Mouse (Mus musculus): Measurements from ENCODE around the gene Arid3a.
"Not testable (repeated sequence)": the region's sequence is repeated elsewhere in the genome, so short reads cannot be mapped to it uniquely, and the experiment has no call there.

Gene Arid3a

DNA sequence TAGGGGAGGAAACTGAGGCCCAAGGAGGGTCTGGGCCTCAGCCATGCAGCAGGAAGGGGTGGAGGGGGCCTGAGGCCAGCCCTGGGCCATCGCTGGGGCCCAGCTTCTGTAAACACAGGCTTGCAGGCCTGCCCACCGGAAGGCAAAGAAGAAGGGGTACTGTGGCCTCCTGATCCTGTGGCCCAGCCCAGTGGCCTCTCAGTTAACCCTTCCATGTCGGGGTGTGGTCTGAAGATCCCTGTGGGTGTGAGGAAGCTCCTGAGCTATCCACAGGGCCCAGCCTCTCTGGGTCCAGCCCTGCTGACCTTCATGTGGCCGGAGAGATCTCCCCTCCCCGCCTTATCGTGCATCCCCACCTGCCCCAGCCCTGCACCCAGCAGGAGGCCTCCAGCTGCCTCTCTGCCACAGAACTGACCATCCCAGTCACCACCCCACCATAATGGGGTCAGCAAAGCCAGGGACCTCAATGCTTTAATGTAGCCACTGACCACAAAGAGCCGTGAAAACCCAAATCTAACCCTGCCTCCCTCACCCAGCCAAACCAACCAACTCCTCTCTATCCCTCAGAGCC is 20.0 kb downstream of the Arid3a start:
- no peak for DNase-seq (ENCODE audit: low spot score)

DNA sequence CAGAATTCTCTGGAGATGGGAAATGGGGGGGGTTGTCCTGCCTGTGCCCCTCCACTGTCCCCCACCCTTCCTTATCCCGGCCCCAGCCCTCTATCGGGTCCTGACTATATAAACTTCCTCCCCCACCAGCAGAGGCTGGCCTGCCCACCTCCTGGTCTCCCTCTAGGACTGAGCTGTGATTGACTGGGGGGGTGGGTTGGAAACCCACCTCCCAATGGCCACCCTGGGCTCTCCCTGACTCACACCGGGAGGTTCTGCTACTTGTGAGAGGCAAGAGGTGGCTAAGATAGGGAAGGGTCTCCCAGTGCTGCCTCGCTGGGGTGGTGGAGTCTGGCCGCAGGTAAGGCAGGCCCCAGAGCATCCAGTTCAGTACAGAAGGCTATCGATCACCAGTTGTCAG is 20.7 kb downstream of the Arid3a start:
- DNase-seq (ENCODE audit: low spot score) = no peak

DNA sequence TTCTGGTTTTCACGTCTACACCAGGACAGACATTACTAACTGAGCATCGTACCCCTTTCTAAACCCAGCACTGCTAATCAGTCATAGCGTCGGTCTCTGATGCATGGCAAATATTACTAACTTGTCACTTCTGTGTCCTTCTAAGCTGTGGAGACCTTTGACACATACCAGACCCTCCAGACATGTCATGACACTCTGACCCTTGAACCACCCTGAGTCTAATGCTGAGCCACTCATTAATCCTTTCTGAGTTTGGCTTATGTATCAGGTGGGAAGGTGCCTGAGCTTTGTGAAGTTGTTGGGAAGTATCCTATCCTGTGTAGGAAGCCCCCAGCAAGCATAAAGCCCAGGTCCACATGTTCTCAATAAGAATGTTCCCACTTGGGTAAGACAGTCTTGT is 23.0 kb downstream of the Arid3a start:
- DNase-seq (ENCODE audit: low spot score) = no peak

DNA sequence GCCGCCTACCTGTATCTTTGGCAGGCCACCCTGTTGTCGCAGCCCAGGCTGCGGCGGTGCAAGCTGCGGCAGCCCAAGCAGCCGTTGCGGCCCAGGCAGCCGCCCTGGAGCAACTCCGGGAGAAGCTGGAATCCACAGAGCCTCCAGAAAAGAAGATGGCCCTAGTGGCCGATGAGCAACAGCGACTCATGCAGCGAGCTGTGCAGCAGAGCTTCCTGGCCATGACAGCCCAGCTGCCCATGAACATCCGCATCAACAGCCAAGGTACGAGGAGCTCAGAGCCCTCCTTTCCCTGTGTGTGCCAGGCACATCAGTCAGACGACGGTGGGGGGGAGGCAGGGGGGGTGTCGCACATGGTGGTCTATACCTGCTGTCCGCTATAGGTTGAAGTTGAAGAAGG is 23.8 kb downstream of the Arid3a start:
- DNase-seq (ENCODE audit: low spot score) = no peak

DNA sequence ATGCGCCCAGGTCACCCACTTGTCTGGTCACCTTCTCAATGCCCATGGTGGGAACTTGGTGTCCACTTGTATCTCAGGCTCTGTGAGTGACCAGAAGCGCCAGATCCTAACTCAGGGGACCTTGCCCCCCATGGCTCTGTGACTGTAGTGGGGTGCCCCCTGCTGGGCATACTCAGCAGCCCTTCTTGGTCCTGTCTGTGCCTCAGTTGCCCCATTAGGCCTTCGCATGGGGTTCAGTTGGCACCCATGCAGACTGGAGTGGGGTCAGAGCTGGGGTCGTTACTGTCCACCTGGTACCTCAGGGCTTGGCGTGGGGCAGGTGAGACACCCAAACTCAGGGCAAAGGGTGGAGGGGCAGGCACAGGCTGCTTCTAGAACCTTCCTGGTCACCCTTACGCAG is 27.1 kb downstream of the Arid3a start:
- DNase-seq (ENCODE audit: low spot score) = peak; percentile 43

DNA sequence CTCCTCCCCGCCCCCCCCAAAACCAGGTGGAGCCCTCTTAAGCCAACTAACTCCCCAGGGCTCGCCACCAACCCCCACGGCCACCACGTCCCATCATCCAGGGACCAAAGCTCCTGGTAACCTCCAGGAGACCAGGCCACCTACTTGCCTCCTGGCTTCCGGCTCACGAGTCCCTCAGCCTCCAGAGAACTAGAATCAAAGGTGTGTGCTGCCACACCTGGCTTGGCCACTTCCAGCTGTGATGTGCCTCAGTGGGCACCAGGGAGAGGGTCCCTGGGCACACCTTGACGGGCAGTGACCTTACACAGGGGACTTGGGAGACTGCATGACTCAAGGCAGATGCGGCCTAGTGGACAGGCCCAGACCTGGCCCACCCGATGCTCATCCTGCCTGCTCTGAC is 28.8 kb downstream of the Arid3a start:
- DNase-seq (ENCODE audit: low spot score) = no peak

DNA sequence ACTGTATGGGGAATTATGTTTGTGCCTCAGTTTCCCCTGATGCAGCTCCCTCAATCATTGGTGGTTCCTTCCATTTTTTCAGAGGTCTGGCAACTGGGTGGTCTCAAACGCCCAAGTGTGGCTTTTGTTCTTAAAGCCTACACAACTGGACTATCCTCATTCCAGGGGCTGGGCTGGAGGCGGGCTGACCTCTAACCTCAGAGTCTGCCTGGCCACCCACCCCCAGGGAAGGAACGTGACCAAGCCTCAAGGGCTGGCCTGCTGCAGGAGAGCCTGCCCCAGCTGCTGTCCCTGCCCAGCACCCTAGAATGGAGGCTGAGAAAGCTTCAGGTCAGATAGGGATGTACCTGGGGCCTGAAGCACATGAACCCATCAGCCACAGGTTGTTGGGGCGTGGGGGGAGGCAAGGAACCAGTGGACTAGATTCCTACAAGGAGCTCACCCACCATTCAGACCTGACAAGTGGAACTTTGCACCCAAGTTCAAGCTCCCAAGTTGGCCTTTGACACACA is 29.9 kb downstream of the Arid3a start:
- DNase-seq (ENCODE audit: low spot score) = no peak

DNA sequence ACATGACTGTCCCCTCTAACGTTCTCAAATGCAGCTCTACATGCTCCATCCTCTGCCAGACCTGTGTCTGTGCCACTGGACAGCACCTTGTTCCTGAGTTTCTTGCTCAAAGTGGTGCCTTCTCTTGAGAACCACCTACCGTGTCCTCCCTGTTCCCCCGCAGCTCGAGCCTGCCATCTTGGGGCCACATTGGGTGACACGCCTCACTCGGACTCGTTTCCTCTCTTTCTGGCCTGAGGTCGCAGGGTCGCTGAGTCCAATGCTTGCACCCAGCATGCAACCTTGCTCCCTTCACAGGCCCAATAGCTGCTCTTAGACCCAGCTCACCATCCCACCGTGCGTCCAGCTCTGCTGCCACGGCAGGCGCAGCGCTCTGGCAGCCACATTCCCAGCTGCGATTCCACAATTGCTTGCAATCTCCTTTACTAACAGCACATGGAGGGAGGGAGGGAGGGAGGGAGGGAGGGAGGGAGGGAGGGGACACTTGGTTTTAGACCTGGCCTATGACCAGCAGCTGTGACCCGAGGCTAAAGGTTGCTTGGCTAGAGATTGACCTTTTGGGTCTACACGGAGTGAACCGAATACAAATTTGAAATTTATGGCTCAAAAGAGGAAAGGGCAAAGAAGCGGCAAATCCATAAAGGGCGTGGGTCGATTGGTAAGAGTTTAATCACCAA is 31.4 kb downstream of the Arid3a start:
- peak; percentile 88 for DNase-seq (ENCODE audit: low spot score)

DNA sequence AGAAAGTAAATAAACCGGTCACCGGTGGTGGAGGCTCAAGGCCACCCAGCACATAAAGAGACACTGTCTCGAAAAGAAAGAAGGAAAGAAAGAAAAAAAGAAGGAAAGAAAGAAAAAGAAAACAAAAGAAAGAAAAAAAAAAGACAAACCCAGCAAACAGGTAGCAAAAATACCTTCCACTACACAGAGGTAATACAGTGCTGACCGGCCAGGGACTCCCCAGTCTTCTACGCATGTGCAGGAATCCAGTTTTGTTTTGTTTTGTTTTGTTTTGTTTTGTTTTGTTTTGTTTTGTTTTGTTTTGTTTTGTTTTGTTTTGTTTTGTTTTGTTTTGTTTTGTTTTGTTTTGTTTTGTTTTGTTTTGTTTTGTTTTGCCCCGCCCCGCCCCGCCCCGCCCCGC is 32.6 kb downstream of the Arid3a start:
- not testable (repeated sequence) for DNase-seq (ENCODE audit: low spot score)

DNA sequence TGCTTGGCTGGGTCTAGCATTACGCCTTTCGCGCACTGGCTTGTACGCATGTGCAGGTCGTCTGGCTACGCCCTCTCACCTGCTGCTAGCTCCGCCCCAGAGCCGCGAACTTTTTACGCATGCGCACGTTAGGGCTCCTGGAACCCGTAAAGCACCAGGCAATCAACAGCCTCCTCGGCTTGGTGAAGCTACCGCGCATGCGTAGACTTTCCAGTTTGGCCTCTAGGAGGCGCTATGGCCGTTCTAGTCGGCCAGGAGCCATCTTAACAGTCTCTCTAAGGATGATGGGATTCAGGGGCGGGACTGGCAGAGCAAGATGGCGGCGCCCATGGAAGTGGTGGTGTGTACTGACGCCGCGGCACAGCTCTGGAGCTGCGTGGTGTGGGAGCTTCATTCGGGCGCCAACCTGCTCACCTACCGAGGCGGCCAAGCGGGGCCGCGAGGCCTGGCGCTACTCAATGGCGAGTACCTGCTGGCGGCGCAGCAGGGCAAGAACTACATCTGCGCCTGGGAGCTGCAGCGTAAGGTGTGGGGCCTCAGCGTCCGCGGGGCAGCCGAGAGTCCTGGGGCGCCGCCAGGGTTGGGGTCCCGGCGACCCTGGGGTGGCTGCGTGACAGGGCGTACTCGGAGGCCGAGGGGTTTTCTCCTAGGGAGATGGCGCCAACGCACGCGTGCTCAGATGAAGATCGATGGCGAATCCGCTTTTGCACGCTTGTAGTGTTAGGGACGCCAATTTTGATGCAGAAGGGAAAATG is 33.2 kb downstream of the Arid3a start, which contains the start of gene Wdr18:
Wdr18 (plus strand) TSS at position 306 of the 755 bp plus-strand sequence.
- DNase-seq (ENCODE audit: low spot score) = peak; percentile 100

DNA sequence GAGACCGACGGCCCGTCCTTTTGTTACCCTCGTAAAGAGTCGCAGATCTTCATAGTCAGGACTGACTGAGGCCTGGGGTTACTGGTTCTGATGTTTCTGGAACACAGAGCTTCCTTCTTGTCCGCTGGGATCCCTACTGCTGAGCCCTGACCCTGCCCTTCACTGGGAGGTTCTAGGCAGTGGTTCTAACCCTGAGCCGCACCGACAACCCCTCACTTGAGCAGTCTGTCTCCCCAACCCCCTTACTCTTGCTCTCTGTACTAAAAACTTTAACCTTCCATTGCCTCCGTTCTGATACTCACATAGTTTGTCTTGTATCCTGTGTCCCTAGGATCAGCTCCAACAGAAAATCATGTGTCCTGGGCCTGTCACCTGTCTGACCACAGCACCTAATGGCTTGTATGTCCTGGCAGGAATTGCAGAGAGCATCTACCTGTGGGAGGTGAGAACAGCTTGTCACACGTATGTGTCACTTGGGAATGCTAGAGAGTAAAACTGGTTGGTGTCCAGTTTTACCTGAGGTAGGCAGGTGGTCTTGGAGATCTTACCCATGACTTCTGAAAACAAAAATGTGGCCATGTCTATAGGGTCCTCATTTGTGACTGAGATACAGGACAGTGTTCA is 33.9 kb downstream of the Arid3a start:
- DNase-seq (ENCODE audit: low spot score) = no peak

DNA sequence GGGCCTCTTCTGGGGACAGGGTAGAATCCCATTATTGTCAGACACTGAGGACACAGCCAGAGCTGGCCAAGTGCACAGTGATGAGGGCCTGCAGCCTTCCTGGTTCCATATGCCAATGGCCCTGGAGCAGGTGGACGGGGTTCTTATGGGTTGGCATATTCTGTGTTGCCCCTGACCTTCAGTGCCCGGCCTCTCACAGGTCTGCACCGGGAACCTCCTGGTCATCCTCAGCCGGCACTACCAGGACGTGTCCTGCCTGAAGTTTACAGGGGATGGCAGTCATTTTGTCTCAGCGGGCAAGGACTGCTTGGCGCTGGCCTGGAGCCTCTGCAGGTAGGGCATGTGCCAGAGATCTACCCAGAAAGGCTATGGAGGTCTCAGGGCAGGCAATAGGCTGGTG is 37.9 kb downstream of the Arid3a start:
- no peak for DNase-seq (ENCODE audit: low spot score)

DNA sequence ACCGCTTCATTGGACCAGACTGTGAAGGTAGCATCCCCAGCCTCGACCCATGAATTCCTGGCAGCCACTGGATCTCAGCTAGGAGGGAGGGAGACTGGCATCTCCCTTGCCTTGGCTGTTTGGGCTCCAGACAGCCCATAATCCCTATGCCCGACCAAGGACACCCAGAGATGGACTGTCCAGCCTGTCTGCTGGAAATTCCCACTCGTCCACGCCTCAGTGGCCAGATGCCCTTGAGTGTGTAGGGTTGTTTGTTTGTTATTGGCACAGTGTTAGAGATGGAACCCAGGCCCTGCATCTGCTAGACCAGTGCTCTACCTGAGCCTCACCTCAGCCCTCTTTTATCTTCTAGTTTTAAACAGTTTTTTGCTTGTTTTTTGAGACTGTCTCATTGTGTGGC is 38.5 kb downstream of the Arid3a start:
- no peak for DNase-seq (ENCODE audit: low spot score)

DNA sequence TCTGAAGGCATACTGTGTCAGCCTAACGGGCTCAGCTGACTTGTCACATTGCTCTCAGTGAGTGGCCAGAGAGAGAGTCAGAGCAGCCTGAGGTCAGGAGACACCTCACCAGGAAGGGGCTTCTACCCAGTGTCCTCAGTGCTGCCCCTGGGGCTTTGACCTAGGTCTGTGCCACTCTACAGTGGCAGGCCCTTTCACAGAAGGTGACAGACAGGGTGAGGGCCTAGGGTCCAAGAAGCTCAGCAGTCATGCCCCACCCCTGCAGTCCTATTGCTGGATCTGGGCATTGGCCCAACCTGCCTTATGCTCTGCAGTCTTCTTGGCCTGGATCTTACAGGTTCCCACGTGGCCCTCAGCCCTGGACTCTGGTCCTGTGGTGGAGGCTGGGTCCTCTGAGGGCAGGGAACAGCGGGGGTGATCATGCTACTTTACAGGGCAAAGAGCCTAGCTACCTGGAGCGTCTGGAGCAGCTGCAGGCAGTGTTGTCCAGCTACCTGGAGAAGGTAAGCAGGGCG is 40.1 kb downstream of the Arid3a start:
- no peak for DNase-seq (ENCODE audit: low spot score)

DNA sequence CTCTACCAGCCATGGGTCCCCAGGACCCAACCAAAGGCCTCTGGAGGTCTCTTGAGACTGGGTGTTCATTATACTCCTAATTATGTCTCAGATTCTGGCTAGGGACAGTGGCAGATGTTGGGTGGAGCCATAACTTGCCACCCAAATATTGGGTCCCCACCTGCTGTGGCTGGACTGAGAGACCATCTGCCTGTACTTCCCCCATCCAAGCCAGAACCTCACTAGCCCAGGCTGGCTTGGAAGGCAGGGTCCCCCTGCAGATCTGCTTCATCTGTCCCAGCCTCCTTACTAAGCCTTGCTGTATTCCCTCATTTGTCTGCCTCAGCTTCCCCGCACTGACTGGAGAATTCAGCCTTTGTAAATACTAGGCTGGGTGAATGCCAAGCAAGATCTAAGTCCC is 41.3 kb downstream of the Arid3a start:
- no peak for DNase-seq (ENCODE audit: low spot score)

DNA sequence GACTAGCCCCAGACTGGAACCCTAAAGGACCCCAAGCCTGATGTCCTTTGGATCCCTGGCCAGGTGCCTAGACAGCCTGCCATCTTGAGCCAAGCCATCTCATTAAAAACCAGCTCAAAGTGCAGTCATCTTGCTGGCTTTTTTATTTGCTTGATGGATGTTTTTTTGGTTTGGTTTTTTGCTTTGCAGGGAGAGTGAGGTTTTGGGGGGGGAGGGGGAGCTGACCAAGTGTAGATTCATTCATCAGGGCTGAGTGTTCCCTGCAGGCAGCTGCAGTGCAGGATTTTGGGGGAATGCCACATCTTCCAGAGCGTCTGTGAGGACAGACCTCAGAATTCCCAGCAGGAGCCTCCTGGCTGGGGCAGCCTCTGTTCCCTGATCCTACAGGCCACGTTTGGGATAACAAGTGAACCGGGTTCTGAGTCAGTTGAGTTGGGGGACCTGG is 42.3 kb downstream of the Arid3a start:
- no peak for DNase-seq (ENCODE audit: low spot score)

DNA sequence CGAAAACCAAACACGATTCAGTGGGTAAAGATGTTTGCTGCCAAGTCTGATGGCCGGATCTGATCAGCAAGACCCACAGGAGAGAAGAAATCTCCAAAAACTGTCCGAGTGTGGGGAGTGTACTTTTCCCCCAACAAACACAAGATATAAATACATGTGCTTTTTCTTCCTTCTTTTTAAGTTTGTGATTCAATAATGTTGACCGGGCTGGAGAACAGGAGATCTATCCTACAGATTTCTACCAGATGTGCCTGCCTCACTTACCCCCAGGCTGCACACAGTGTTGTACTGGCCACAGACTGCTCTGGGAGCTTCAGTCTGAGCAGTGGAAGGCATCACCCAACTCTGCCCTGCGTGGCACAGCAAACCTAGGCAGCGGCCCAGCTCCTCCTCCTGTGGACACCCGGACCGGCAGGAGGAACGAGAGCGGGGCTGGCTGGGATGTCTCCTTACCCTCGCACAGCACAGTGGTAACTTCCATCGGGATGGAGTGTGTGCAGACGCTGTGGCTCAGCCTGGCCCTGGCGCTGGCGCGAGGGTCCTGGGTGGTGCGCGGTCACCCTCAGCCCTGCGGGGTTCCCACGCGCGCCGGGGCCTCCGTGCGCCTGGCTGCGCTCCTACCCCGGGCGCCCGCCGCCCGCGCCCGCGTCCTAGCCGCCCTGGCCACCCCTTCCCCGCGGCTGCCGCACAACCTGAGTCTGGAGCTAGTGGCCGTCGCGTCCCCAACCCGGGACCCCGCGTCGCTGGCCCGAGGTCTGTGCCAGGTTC is 43.8 kb downstream of the Arid3a start, which contains the start of gene Grin3b:
Grin3b (plus strand) TSS at position 301 of the 768 bp plus-strand sequence.
- no peak for DNase-seq (ENCODE audit: low spot score)

DNA sequence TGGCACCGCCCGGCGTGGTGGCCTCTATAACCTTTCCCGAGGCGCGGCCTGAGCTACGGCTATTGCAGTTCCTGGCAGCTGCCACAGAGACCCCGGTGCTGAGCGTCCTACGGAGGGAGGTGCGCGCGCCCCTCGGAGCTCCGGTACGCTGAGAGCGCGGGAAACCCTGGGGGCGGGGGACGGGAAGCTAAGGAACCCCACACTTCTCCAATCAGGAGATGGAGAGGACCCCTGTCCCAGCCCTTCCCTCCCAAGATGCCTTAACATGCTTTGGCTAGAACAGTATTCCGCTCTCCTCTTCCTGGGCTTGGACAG is 44.3 kb downstream of the Arid3a start:
- no peak for DNase-seq (ENCODE audit: low spot score)

DNA sequence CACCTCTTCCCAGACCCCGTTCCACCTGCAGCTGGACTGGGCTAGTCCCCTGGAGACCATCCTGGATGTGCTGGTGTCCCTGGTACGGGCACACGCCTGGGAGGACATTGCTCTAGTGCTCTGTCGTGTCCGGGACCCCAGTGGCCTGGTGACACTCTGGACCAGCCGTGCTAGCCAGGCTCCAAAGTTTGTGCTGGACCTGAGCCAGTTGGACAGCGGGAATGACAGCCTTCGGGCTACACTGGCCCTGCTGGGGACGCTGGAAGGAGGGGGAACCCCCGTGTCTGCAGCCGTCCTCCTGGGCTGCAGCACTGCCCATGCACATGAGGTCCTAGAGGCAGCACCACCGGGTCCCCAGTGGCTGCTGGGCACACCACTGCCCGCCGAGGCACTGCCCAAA is 46.0 kb downstream of the Arid3a start:
- no peak for DNase-seq (ENCODE audit: low spot score)

DNA sequence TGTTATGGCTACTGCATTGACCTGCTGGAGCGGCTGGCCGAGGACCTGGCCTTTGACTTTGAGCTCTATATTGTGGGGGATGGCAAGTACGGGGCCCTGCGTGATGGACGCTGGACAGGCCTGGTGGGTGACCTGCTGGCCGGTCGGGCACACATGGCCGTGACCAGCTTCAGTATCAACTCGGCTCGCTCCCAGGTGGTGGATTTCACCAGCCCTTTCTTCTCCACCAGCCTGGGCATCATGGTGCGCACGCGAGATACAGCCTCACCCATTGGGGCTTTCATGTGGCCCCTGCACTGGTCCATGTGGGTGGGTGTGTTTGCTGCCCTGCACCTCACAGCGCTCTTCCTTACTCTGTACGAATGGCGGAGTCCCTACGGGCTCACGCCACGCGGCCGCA is 47.2 kb downstream of the Arid3a start:
- DNase-seq (ENCODE audit: low spot score) = no peak

DNA sequence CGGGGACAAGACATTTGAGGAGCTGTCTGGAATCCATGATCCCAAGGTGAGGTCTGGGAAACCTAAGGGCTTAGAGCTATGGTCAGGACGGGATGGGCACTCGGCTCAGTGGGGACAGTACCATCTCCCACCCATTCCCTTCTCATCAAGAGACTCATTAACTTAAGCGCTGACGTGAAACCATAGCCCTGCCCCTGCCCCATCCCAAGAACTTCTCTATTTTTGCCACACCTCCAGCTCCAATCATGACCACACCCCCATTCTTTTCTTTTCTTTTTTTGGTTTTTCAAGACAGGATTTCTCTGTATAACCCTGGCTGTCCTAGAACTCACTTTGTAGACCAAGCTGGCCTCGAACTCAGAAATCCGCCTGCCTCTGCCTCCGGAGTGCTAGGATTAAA is 47.8 kb downstream of the Arid3a start:
- no peak for DNase-seq (ENCODE audit: low spot score)
